Mouse (Mus musculus): ENCODE results near the gene Gkn1.

The Gkn1 gene

DNA sequence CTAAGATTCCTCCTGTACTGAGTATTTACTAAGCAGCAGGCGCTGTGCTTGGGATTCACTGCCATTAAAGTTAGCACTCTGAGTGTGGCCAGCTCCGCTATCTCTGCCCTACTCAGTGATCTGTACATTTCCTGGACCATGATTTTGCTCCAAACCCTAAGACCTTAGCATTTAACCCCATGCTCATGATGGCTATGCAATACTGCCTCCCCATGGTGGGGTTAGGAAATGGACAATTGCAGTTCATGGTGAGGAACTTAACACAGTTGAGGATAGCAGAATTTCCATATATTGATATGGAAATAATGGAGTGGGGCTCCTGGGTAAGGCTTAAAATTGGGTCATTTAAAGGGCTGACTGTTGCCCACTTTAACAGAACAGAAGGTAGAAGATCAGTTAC lies 27.4 kb downstream of the Gkn1 start:
- peak; percentile 50 for DNase-seq (ENCODE audit: low spot score)

DNA sequence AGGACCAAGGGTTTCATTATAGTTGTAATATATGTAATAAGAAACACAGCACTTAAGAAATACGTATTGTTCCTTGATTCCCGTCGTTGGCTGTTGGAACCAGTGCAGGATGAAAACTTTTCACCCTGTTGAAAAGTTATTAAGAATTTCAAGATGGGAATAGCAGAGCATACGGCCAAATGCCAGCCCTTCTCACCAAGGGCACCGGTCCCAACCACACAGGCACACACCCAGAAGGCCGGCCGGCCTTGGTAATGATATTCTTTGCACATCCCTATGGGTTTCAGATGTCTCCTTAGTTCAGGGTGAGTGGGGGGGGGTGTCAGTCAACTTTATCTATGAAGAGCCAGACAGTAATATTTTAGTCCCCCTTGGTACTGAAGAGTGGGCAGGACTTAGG lies 32.1 kb downstream of the Gkn1 start:
- DNase-seq (ENCODE audit: low spot score) = no peak

GRCm38 (mm10) chr6:87316966-87317365 lies 33.8 kb downstream of the Gkn1 start:
- DNase-seq (ENCODE audit: low spot score) = no peak

- DNase-seq (ENCODE audit: low spot score) = no peak
Measured at GRCm38 (mm10) chr6:87312761-87313160, 38.0 kb downstream of the Gkn1 start.

GRCm38 (mm10) chr6:87304486-87304885 lies 46.3 kb downstream of the Gkn1 start:
- DNase-seq (ENCODE audit: low spot score) = no peak

DNA sequence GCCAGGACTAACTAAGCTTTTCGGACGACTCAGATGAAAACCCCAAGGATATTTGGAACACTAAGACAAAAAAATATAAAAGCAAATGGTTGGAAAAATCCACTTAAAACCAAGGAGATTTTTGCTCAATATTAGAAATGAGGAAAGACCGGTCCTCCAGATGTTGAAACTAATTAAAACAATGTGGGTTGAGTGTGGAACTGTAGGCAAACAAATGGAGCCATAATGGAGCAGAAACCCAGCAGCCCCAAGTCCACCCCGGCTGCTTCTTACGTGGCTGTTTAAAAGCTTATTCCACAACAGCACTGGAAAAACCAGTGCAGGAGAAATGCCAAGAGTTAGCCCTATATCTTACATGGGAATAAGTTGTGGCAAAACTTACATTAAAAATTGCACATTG lies 48.0 kb downstream of the Gkn1 start:
- DNase-seq (ENCODE audit: low spot score) = no peak

DNA sequence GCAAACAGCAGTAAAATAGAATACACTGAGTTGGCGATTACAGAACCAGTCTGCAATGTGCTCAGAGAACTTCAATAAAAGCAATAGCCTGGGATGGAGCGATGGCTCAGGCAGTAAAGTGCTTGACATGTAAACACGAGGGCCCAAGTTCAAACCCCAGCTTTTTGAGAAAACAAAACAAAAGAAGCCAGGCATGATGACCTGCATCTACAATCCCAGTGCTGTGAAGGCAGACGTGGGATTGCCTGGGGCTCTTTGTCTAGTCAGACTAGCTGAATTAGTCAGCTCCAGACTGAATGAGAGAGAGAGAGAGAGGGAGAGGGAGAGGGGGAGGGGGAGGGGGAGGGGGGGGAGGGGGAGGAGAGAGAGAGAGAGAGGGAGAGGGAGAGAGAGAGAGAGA lies 48.8 kb downstream of the Gkn1 start:
- no peak for DNase-seq (ENCODE audit: low spot score)
